Mouse (Mus musculus): Measurements from ENCODE around the gene Krt83. TPM values are rescaled to one million over a fixed set of nuclear protein-coding genes. Genes with fewer than 3 reads are reported as not detected.

Gene Krt83
- total RNA-seq, 1 experiment from 2014 or later, result not detected

DNA sequence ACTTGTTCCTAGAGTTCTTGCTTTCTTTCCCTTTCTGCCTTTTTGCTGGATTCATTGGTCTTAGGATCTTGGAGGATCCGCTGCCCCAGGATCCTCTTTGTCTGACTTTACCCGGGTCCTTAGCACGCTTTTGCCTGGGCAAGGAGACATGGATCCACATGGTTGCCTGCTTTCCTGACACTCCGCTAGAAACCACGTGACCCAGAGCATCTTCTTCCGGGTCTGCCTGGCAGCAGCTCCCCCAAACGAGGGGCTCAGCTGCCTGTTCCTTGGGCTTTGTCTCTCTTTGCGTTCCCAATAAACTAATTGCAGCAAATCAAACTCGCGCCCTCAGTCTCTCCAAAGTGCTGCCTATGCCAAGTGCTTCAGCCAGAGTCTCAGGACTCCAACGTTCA lies 11.6 kb downstream of the Krt83 start:
- no peak for ATAC-seq (replicated peaks; ENCODE audit: low read depth, poor library complexity, severe bottlenecking)

DNA sequence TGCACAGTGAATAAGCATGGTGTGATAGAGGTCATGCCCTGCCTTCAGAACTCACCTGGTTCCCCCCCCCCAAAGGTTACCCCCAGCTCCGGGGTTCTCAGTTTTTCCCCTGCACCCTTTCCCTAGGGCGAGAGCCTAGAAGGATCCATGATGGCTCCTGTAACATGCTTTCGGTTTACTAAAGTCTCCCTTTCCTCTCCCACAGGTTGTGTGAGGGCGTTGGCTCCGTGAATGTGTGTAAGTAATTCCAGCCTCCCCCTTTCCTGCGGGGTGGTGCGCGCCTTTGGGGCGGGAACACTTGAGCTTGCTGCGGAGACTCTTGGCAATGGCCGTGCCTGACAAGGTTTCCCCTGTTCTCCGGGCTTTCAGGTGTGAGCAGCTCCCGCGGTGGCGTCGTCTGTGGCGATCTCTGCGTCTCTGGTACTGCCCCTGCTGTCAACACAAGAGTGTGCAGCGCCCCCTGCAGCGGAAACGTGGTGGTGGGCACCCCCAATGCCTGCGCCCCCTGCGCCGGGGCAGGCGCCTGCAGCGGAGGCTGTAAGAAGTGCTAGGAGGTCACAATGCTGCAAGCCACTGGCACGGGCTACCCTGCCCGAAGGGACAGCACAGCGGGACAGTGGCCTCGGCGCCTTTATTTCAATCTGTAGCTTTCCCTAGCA lies 12.2 kb downstream of the Krt83 start:
- peak; percentile 80 for ATAC-seq (replicated peaks; ENCODE audit: low read depth, poor library complexity, severe bottlenecking)

DNA sequence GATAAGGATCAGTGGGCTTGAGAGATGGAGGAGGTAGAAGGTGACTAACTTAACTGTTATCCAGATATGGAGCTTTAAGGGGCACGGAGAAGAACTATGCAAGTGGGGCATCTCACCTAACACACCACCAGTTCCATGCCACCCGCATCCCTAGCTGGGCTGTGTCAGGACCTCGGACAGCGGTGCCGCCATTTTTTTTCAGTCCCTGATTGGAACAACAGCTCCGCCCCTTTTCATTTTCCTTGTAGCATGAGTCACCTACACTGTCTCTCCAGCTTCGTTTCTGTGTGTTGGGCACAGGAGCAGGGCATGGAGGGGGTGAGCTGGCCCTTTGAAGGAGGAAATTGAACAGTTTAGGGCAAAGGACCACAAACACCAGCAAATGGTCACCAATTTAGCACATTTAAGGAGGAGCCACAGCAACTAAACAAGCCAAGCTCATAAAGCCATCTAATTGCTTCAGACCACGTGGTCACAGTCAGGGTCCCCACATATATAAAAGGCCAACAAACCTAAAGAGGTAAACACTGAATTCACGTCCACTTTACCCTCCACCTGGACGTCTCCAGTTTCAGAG lies 18.3 kb downstream of the Krt83 start, which contains the start of gene Krt86:
Krt86 (plus strand) TSS at position 527 of the 577 bp plus-strand sequence.
- ATAC-seq (replicated peaks; ENCODE audit: low read depth, poor library complexity, severe bottlenecking), result peak; percentile 84

DNA sequence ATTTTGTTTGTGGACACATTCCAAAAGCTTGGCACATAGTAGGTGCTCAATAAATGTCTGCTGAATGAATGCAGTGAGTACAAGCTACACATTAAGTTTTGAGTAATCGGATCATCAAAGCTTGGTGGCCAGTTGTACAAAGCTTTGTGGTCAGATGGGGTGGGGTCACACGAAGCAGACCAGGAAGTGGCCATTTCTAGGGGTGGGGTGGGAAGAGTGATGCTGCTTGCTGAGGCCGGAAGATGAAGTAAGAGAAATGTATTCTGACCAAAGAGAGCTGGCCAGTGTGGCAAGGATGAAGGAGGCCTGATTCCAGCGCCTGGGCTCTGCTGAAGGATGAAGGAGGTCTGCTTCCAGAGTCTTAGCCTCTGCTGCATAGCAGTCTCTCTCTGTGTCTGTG lies 22.2 kb downstream of the Krt83 start:
- ATAC-seq (replicated peaks; ENCODE audit: low read depth, poor library complexity, severe bottlenecking), result no peak

DNA sequence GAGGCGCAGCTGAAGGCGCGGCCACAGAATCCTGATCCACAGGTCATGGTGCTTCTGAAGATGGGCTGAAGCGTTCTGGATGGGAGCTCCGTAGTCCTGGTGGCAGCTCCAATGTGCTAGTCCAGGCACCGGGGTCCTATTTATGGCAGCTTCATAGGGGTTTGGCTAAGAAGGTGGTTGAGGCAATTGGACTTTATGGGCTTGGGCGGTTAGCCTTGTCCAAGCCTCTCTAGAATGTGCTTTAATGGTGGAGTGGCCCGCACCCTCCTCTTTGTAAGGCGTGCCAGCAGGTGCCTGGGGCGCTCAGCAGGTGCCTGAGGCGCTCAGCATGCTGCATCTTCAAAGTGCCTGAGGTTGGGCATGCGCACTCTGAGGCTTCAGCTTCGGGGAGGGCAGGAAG lies 27.7 kb downstream of the Krt83 start, which contains the start of gene Krt81:
Krt81 (minus strand) TSS at position 101 of the 400 bp plus-strand sequence.
- ATAC-seq (replicated peaks; ENCODE audit: low read depth, poor library complexity, severe bottlenecking), result no peak

DNA sequence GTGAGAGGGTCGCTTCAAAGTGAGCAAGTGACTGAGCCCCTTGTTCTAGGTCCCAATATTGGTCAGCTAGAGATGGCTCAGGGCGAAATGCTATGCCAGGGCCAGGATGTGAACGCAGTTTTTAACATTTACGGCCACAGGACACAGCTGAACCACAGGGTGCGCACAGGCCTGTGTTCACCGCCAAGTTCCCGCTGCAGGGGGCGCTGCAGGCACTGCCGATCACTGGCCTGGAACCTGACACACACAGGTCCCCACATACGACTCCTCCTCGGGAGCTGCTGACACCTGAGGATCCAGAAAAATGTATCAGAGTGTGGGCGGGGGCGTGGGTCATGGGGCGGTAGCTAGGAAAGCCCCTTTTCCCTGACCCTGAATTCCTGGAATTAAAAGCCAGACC lies 32.0 kb downstream of the Krt83 start:
- no peak for ATAC-seq (replicated peaks; ENCODE audit: low read depth, poor library complexity, severe bottlenecking)

DNA sequence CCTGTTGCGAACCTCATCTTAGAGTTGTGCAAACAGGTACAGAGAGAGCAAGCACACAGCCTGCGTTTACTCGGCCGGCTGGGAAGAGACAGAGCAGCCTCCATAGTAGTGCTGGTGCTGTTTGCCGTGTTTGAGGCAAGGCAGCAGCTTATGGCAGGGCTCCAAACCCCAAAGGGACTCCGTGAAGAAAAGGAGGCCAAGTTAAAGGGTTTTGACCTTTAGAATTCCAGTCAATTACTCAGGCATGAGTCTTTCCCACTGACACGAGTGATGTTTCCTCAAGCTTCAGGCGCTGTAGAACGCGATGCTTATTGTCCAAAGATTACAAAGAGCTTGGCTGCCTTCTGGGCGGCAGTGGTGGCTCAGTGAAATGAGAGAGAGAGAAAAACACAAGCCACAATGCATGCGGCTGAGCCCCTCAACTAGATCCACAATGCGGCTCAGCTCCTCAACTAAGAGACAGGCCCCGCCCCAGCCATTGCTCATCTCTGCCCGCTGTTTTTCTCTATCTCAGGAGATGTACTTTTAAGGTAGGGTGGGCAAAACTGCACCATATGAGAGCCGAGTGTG lies 32.9 kb downstream of the Krt83 start:
- ATAC-seq (replicated peaks; ENCODE audit: low read depth, poor library complexity, severe bottlenecking), result no peak

DNA sequence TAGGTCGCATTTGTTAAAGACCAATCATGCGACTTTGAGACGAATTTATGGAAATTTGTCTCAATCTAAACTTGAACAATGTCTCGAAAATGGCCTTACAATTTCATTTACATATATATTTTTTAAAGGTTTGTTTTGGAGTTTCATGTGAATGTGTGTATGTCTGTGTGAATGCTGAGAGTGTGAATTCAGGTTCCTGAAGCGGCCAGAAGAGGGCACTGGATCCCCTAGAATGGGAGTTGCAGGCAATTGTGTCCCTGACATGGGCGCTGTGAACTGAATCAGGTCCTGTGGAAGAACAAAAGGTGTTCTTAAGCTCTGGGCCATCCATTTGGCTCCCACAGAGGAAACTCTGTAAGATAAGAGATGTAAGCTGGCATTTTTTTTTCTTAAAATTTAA lies 35.4 kb downstream of the Krt83 start:
- no peak for ATAC-seq (replicated peaks; ENCODE audit: low read depth, poor library complexity, severe bottlenecking)

DNA sequence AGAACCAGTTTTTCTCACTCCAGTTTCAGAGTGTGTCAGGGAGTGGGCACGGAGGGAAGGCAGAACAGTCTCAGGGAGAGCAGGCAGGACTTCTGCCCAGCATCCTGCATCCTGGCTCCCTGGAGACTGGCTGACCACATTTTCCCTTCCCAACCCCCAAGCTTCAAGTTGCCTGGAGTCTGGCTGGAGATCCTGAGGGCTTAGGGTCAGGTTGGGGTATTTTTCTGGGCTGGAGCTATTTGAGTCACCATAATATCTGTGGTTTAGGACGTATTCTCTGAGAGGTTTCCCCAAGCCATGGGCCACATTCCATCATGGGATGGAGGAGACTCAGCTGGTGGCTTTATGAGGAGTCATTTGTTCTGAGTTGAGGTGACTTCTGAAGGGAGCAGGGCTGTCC lies 36.0 kb downstream of the Krt83 start:
- no peak for ATAC-seq (replicated peaks; ENCODE audit: low read depth, poor library complexity, severe bottlenecking)

DNA sequence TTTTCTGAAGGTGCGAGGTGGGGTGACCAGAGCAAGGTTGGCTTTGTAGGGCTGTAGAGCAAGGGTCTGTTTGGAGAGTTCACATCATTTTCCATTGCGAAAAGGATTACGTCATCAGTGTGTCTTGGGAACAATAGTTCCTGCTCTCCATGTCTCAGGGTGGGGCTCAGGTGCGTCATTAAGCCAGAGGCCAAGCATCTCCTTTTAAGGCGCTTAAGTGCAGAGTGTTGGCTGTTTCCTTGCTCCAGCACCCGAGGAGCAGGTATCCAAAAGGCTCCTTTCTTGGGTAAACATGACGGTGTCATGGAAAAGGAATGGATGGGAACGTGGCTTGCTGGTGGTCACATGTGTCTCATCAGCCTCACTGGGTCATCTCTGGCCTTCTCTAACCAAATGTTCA lies 36.5 kb downstream of the Krt83 start:
- no peak for ATAC-seq (replicated peaks; ENCODE audit: low read depth, poor library complexity, severe bottlenecking)

DNA sequence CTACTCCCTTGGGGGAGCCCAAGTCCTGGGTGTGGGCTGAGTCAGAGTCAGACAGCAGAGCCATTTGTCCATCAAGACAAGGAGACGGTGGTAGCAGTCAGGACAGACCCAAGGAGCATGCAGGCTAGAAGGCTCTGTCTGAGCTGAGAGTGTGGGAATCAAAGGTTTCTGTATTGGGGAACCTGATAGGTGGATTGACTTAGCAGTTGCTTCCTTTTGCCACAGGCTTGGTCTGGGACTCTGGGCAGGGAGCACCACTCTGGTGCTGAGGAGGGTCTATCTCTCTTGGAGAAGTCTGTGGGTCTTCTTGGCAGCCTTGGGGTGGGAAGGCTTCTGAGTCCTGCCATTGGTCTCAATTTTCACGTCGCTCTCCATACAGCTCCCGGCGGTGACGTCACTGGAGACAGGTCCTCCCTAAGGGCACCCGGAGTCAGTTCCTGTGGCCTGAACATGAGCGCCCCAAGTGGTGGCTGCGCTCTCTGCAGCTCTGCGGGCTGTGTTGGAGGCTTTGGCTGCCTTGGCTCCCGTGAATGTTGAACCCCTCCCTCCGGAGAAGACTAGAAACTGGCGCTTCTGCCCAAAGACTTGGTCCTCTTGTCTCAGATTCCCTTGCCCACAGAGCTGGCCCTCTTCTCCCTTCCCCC lies 38.1 kb downstream of the Krt83 start:
- peak; percentile 95 for ATAC-seq (replicated peaks; ENCODE audit: low read depth, poor library complexity, severe bottlenecking)

DNA sequence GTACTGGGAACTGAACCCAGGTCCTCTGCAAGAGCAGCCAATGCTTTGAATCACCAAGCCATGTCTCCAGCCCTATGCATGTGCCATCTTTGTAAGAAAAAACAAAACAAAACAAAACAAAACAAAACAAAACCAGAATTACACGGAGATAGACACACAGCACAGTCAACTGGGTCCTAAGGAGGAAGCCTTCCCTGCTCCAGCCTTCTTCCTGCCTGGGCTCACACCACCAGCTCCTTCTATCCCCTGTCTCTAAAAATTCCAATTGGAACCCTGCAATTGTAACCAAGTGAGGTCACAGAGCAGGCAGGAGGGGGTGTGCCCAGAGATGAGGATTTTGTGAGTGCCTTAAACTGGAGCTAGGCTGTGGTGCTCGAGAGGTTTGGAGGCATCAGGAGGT lies 43.9 kb downstream of the Krt83 start, which contains the start of gene Krt88:
Krt88 (plus strand) TSS at position 301 of the 400 bp plus-strand sequence.
- ATAC-seq (replicated peaks; ENCODE audit: low read depth, poor library complexity, severe bottlenecking), result no peak

DNA sequence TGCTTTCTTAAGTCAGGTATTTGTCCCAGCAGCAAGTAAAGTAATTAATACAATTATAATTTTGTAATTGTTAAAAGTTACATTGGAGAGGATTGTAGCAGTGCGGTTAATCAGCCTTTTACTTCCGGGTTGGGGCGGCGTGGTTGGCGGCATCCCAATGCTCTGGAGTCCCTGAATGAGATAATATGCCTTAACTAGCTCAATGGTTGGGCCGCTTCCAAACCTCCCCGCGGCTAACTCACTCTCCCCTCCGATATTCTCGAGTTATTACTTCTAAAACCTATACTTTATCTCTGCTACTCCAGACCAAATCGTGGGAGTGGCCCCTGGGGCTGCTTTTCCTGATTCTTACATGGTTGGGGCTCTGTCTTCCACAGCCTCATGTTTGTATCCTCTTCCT lies 44.7 kb downstream of the Krt83 start:
- ATAC-seq (replicated peaks; ENCODE audit: low read depth, poor library complexity, severe bottlenecking), result no peak

DNA sequence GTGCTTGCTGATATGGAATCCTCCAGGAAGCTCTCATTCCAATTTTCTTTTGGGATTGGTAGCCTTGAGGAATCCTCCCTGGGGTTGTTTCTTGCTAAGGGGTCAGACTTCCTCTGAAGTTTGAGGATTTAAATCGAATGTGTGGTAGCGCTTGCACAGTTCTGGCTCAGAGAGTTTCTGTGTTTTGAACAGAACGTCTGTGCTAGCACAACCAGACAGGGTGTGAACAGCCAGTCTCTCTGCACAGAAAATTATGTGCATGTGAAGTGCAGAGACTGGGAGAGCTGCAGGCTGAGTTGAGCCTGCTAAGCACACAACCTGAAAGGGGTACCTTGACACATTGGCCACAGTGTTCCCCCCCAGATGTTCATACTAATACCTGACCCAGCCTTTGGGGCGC lies 50.5 kb downstream of the Krt83 start:
- ATAC-seq (replicated peaks; ENCODE audit: low read depth, poor library complexity, severe bottlenecking), result no peak

DNA sequence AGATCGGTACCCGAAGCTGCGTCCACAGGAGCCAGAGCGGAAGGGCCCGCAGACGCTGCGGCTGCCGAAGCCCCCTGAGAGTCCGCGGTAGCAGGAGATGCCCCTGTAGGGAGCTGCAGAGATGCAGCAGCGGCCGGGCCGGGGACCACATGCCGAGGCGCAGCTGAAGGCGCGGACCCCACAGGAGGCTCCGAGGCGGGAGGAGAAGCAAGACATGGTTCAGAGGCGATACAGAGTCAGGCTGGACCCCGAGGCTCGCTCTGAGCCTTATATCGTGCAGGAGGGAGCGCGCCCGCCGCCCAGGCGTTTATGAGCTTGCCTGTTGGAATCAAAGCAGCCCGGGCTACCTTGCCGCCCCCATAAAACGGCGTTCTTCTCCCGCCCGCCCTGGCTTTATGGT lies 52.8 kb downstream of the Krt83 start, which contains the start of gene Krt87:
Krt87 (minus strand) TSS at position 250 of the 400 bp plus-strand sequence.
- no peak for ATAC-seq (replicated peaks; ENCODE audit: low read depth, poor library complexity, severe bottlenecking)

DNA sequence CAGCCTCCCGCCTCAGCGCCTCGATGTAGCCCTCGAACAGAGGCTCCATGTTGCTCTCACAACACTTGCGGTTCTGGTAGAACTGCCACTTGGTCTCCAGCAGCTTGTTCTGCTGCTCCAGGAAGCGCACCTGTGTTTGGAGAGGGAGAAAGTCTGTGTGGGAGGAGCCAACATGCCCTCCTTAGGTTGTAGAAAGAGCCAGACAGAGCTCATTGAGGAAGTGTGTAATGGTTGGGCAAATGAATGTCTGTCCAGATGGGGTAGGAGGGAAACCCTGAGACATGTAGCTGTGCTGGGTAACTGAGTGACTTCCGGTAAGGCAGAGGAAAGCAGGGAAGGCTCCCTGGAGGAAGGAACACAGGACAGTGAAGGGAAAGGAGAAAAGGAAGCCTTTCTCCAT lies 54.7 kb downstream of the Krt83 start:
- no peak for ATAC-seq (replicated peaks; ENCODE audit: low read depth, poor library complexity, severe bottlenecking)

Other genes with a start within 250 kb of the Krt83 start
- 24.2 and 32.7 TPM in 2 replicates for gene Nr4a1, start 237.2 kb downstream of the Krt83 start, total RNA-seq (2017)
- gene Atg101, start 207.2 kb downstream of the Krt83 start, total RNA-seq (2017), result 30.7 and 34.8 TPM in 2 replicates
- 0.78 TPM in 1 of 2 replicates, not detected in the other for gene 6030408B16Rik, start 198.3 kb downstream of the Krt83 start, total RNA-seq (2017)
- 1.5 and 1.7 TPM in 2 replicates for gene Krt80, start 121.3 kb downstream of the Krt83 start, total RNA-seq (2017)
- 0.96 and 4.9 TPM in 2 replicates for gene Krt7, start 80.5 kb downstream of the Krt83 start, total RNA-seq (2017)
- gene Krt87, start 52.7 kb downstream of the Krt83 start, total RNA-seq (2017), result 0.09 TPM in 1 of 2 replicates, not detected in the other
- gene Krt88, start 43.8 kb downstream of the Krt83 start, total RNA-seq (2017), result not detected in 2 replicates
- gene Krt81, start 27.8 kb downstream of the Krt83 start, total RNA-seq (2017), result not detected in 2 replicates
- gene Krt86, start 18.0 kb downstream of the Krt83 start, total RNA-seq (2017), result not detected in 2 replicates
- gene Gm49425, start 25.7 kb upstream of the Krt83 start, total RNA-seq (2017), result not detected in 2 replicates
- not detected in 2 replicates for gene Krt84, start 41.3 kb upstream of the Krt83 start, total RNA-seq (2017)
- not detected in 2 replicates for gene Krt82, start 59.2 kb upstream of the Krt83 start, total RNA-seq (2017)
- gene Krt90, start 71.4 kb upstream of the Krt83 start, total RNA-seq (2017), result not detected in 2 replicates
- not detected in 2 replicates for gene Krt75, start 82.4 kb upstream of the Krt83 start, total RNA-seq (2017)
- gene Gm5414, start 136.7 kb upstream of the Krt83 start, total RNA-seq (2017), result not detected in 2 replicates
- gene Gm5478, start 155.9 kb upstream of the Krt83 start, total RNA-seq (2017), result not detected in 2 replicates
- gene Krt6b, start 188.8 kb upstream of the Krt83 start, total RNA-seq (2017), result not detected in 2 replicates
- not detected in 2 replicates for gene Krt6a, start 202.8 kb upstream of the Krt83 start, total RNA-seq (2017)
- gene Krt5, start 221.4 kb upstream of the Krt83 start, total RNA-seq (2017), result not detected in 2 replicates